Mouse (Mus musculus) kidney, adult 2 months (tissue): Measurements from ENCODE around the gene Slc5a3. TPM values are rescaled to one million over a fixed set of nuclear protein-coding genes. Genes with fewer than 3 reads are reported as not detected.
A peak's percentile ranks its signal among the peaks of the same experiment; 100 is the strongest.

ENCODE experiments used
- DNase-seq: peaks from one replicate; pipeline ENCODE4 v3.0.0; 2021
- H3K27ac ChIP-seq: fragments of 200-500 bp; 2 replicates; pipeline ENCODE4 v1.5.1; 2012; ENCODE audit warnings: low read depth, low read length, control low read depth, inconsistent platforms; ENCODE audit not compliant: insufficient read depth
- H3K27me3 ChIP-seq: fragments of 200-500 bp; replicated peaks from 2 replicates; pipeline ENCODE4 v1.6.1; 2012; ENCODE audit warnings: mild to moderate bottlenecking, moderate library complexity, low read length, inconsistent platforms; ENCODE audit not compliant: control insufficient read depth, insufficient read depth
- H3K36me3 ChIP-seq: fragments of 200-500 bp; 2 replicates; pipeline ENCODE4 v1.6.1; 2012; ENCODE audit warnings: mild to moderate bottlenecking, moderate library complexity, low read length, inconsistent platforms; ENCODE audit not compliant: control insufficient read depth, insufficient read depth
- H3K4me1 ChIP-seq: fragments of 200-500 bp; 2 replicates; pipeline ENCODE4 v1.6.1; 2011; ENCODE audit warnings: low read length; ENCODE audit not compliant: control insufficient read depth, insufficient read depth
- H3K4me3 ChIP-seq: fragments of 200-500 bp; 2 replicates; pipeline ENCODE4 v1.5.1; 2011; ENCODE audit warnings: mild to moderate bottlenecking, low read depth, low read length, control low read depth; ENCODE audit not compliant: insufficient read depth
- CTCF ChIP-seq: fragments of 200-500 bp; conservative IDR thresholded peaks from 2 replicates; pipeline ENCODE4 v1.5.1; 2011; ENCODE audit warnings: low read depth, mild to moderate bottlenecking, control low read depth, low read length, moderate library complexity, mixed read lengths; ENCODE audit not compliant: insufficient read depth, insufficient read length
- POLR2A ChIP-seq: fragments of 200-500 bp; IDR thresholded peaks from one replicate; pipeline ENCODE4 v1.6.1; 2011; ENCODE audit warnings: low read depth, low read length, control low read depth
- WGBS: fragments of 180-500 bp; shearing (Covaris S2); methylation state at CpG from one replicate; pipeline ENCODE4 v1.1.7; 2018; 5-methylcytosine and 5-hydroxymethylcytosine counted together
- polyA plus RNA-seq: library from polyadenylated mRNA; depleted of rRNA; stranded (reverse); fragments of >200 nt; gene quantifications from 2 replicates; pipeline ENCODE4 v1.2.3, GENCODE M21; 2012; rRNA removed

Gene Slc5a3
- polyA plus RNA-seq = 17.1 and 17.6 TPM in 2 replicates

- peaks cover 1% of the 10 kb centered on the region; the same call in 1 of the 2 replicates for H3K36me3 ChIP-seq
- DNase-seq = peak; percentile 93
- peaks cover 9% of the 10 kb centered on the region; the same call in 1 of the 2 replicates for H3K4me1 ChIP-seq
- WGBS = 1% methylated on average over 99 of the region's 99 CpGs
- H3K4me3 ChIP-seq = peak within 1 kb of the TSS; percentile 97
- peak; percentile 92 for TF ChIP-seq POLR2A
- 0 out of 2 replicates have a peak, but pooled peaks have one; percentile 1 for TF ChIP-seq CTCF
- H3K27me3 ChIP-seq = no peaks in the 10 kb centered on the region
- H3K27ac ChIP-seq = peak within 1 kb of the TSS; percentile 98
These were observed at the start of gene Slc5a3, which contains the start of the genes Mrps6 and Gm49711 for GRCm38 (mm10) chr16:92057852-92058643. TSS of gene Slc5a3 (plus strand) at chr16:92058322. TSS of gene Mrps6 (plus strand) at chr16:92058270. TSS of gene Gm49711 (plus strand) at chr16:92058316.

- H3K4me1 ChIP-seq = no peaks in the 10 kb centered on the region
These were observed 48.5 kb upstream of the Slc5a3 start for GRCm38 (mm10) chr16:92009586-92009985.

GRCm38 (mm10) chr16:92016792-92017191, 41.3 kb upstream of the Slc5a3 start:
- Histone ChIP-seq H3K36me3 (no peaks in the 10 kb centered on the region), H3K27ac (no peak overlapping the region)
- WGBS = 79% methylated on average over 8 of the region's 8 CpGs

More at GRCm38 (mm10) chr16:92009586-92009985, 48.5 kb upstream of the Slc5a3 start:
- Histone ChIP-seq H3K27ac (no peak overlapping the region), H3K4me3 (no peak overlapping the region), H3K27me3 (no peaks in the 10 kb centered on the region), H3K36me3 (no peaks in the 10 kb centered on the region)
- WGBS = 94% methylated on average over 2 of the region's 2 CpGs
- DNase-seq = no peak
- no peak for TF ChIP-seq CTCF
- TF ChIP-seq POLR2A = no peak

GRCm38 (mm10) chr16:92019141-92020118, 38.7 kb upstream of the Slc5a3 start:
- DNase-seq = peak; percentile 60
- Histone ChIP-seq H3K36me3 (no peaks in the 10 kb centered on the region), H3K27ac (peak overlapping the region; percentile 88), H3K27me3 (no peaks in the 10 kb centered on the region), H3K4me1 (peaks cover 2% of the 10 kb centered on the region; the same call in 1 of the 2 replicates), H3K4me3 (peak overlapping the region; percentile 47)
- 10% methylated on average over 26 of the region's 26 CpGs for WGBS
- TF ChIP-seq POLR2A (peak; percentile 11), CTCF (no peak)

More at GRCm38 (mm10) chr16:92016792-92017191, 41.3 kb upstream of the Slc5a3 start:
- Histone ChIP-seq H3K4me3 (no peak overlapping the region), H3K27me3 (no peaks in the 10 kb centered on the region), H3K4me1 (peaks cover 2% of the 10 kb centered on the region; the same call in 1 of the 2 replicates)
- DNase-seq = no peak
- TF ChIP-seq POLR2A (no peak), CTCF (no peak)

- Histone ChIP-seq H3K36me3 (no peaks in the 10 kb centered on the region), H3K27ac (no peak overlapping the region), H3K4me3 (no peak overlapping the region), H3K27me3 (no peaks in the 10 kb centered on the region), H3K4me1 (peaks cover 2% of the 10 kb centered on the region; the same call in 1 of the 2 replicates)
- TF ChIP-seq POLR2A = no peak
- TF ChIP-seq CTCF = no peak
- 87% methylated on average over 12 of the region's 12 CpGs for WGBS
- DNase-seq = no peak
These were observed 36.3 kb upstream of the Slc5a3 start for GRCm38 (mm10) chr16:92021656-92022400.

- peaks cover 3% of the 10 kb centered on the region; the same call in 1 of the 2 replicates for H3K4me1 ChIP-seq
- no peak for DNase-seq
- 69% methylated on average over 20 of the region's 20 CpGs for WGBS
- no peaks in the 10 kb centered on the region for H3K27me3 ChIP-seq
- H3K36me3 ChIP-seq = no peaks in the 10 kb centered on the region
- no peak overlapping the region for H3K27ac ChIP-seq
- H3K4me3 ChIP-seq = no peak overlapping the region
- TF ChIP-seq POLR2A (no peak), CTCF (no peak)
These were observed 35.4 kb upstream of the Slc5a3 start for GRCm38 (mm10) chr16:92022494-92023283.
